Mouse (Mus musculus) right cerebral cortex, postnatal 14 days (tissue): ENCODE results near the gene 1110032A03Rik.

ENCODE experiments used
- DNase-seq: peaks from one replicate; pipeline ENCODE4 v3.0.0; 2022

The 1110032A03Rik gene

DNA sequence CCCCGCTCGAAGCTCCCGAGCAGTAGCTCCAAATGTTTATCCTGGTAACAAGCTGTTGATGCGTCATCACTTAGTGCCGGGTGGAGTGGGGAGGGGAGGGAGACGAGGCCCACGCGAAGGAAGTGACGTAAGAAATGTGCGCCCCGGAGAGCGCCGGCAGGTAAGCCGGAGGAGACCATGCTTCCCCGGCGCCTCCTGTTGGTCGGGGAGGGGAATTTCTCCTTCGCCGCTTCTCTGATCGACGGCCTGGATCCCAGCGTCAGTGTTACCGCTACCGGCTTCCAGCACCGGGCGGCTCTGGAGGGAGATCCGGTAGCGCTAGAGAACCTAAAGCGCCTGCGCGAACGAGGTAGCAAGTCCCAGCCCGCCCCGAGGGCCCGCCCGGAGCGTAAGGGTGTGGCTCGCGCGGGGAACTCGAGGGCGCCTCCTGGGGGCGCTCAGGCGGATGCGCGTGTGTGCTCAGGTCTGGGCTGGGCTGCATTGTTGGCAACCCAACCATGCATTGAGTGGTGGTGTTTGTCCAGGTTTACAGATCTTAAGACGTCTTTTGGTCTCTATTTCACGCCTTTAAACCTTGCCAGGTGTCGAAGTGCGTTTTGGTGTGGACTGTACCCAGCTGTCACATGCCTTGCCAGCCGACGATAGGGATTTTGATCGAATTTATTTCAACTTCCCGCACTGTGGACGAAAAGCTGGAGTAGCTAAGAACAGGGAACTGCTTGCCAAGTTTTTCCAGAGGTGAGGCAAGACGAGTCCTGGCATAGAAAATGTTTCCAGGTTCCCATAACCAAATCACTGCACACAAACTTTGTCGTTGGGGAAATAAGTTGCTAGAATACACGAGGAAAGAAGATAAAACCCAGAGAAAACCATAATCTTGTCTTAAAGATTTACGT lies 7.0 kb downstream of the 1110032A03Rik start, which contains the start of gene Fdxacb1:
Fdxacb1 (plus strand) TSS at position 130 of the 896 bp plus-strand sequence.
- DNase-seq = peak; percentile 97

DNA sequence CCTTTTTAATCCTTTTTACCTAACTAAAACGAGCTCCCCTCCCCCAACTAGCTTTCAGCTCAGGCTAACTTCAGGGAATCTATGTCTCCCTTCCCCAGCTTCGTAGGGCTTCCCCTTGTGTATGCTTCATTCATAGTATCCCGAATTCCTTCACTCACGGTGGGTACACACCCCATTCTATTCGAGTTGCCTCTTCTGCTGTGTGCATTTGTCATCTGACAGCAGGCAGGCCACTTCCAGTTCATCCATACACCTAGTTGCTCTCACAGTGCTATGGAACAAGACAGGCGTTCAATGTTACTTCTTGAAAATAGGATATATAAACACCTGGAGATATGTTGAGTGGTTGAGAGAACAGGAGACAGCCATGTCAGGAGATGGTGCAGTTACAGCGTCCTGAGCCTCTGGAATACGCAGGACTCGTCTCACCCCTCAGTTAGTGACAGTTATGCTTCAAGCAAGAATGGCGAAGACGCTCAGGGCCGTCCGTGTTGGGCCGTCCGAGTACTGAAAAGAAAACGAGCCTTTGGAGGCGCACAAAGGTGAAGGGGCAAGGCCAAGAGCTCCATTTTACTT lies 7.7 kb downstream of the 1110032A03Rik start:
- no peak for DNase-seq

DNA sequence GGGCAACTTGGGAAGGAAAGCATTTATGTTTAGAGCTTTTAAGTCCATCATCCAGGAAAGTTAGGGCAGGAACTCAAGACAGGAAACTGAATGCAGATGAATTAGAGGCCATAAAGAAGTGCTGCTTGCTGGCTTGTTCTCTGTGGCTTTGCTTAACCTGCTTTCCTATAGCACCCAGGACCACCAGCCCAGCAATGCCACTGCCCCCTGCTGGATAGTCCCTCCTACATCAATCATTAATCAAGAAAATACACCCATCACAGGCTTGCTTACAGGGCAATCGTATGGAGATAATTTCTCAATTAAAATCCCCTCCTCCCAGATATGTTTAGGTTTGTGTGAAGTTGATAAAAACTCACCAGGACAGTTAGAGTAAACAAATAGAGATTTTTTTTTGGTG lies 12.0 kb downstream of the 1110032A03Rik start:
- no peak for DNase-seq

DNA sequence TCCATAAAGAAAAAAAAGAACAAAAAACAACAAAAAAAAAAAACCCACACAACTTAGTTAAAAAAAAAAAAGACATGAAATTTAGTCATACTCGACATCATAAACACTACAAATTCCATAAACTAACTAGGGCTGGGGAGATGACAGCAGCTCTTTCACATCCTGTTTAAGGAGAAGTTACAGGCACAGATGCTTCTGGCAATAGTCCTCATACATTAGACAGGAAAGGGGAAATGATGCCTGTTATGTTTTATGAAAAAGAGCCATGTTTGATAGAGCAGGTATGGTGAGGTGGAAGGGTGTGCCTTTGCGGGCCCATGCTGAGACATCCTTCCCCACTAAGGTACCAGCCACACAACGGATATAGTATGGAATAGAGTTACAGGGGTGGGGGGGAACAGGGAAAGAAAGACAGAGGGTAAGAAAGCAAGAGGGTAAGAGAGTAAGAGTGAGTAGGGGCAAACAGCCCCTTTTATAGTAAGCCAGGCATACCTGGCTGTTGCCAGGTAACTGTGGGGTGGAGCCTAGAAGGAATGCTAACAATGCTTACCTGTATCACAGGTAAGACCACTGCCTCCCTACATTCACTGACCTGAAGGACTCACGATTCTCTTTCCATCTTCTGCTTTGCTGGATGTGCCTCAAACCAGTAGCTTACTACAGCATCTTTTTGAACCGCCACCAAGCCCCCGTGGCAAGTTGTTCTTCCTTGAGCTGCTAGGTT lies 13.6 kb downstream of the 1110032A03Rik start:
- no peak for DNase-seq

DNA sequence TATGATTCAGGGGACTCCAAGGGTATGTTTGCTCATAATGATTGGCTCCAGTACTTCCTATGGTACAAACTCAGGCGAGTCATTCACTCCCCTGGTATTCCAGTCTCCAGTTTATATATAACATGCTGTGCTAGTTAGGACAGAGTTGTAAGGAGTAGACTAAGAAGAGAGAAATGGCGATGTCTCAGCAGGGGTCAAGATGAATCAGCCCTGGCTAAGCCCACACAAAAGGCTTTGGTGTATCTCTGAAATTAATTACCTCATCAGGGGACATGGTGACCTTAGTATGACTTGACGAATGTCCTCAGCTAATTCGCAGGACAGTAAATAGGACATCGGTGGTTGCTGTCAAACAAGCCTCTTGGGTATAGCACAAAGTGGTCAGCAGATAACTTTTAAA lies 18.6 kb downstream of the 1110032A03Rik start:
- DNase-seq = no peak

DNA sequence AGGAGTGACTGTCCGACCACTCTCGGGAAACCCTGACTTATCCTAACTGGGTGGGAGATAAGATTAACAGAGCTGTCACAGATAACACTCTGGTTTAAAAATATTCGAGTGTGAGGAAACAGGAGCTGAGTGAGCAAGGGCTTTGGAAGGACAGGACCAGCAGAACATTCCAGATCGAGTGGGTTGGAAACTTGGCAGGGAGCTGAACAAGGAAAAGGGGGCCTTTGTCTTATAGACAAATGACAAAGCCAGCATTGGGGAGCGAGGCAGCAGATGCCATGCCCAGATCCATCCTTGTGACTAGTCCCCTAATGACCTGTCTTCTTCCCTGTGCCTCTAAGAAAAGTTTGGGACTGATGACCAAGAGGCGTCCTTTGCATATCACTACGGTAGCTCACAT lies 21.4 kb downstream of the 1110032A03Rik start:
- no peak for DNase-seq

DNA sequence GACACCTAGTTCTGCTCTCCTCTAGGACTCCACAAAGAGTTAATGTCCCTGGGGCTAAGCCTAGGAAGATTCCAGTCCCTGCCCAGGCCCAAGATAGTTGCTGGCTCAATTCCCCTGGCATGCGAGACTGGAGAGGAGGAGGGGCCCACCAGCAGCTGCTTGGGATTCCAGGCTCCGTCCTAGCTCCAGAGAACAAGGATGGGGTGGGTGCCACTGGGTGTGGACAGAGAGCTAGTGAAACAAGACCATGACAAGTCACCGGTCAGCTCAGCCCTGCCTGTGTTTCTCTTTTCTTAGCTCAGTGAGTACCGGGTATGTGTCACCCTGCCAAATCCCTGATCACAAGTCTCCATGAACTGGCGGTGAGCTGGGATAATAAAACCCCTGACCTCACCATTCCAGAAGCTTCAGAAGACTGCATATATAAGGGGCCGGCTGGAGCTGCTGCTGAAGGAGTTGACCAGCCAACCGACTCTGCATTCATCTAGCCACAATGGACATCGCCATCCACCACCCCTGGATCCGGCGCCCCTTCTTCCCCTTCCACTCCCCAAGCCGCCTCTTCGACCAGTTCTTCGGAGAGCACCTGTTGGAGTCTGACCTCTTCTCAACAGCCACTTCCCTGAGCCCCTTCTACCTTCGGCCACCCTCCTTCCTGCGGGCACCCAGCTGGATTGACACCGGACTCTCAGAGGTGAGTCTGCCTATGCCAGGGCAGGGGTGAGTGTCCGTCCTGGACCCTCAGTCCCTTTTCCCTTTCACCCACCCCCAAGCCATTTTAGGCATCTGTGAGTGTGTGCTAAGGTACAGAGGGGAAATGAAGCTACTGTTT lies 22.3 kb downstream of the 1110032A03Rik start:
- DNase-seq = peak; percentile 57

DNA sequence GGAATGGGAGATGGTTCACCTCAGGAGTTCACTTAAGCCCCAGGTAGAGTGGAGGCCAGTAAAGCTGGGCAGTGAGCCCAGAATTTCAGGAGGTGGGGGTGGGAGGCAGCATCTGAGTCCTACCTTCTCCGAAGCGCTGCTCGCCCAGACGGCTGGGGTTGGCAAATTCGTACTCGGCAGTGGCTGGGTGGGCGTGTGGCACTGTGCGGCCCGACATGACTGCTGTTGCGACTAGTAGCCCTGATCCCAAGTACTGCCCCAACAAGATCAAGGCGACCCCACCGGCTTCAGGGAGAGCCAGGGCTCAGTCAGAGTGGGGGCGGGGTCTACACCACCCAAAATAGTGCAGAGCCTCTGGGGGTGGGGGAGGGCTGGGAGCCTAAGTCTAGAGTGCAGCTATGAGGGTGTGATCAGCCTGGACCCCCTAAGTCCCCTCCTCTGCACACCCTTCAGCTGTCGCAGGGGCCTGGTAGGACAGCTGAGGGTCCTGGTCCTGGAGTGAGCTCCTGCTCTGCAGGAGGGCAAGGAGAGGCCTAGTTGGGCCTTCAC lies 23.2 kb downstream of the 1110032A03Rik start, which contains the start of gene Hspb2:
Hspb2 (minus strand) TSS at position 301 of the 549 bp plus-strand sequence.
- DNase-seq = peak; percentile 33

DNA sequence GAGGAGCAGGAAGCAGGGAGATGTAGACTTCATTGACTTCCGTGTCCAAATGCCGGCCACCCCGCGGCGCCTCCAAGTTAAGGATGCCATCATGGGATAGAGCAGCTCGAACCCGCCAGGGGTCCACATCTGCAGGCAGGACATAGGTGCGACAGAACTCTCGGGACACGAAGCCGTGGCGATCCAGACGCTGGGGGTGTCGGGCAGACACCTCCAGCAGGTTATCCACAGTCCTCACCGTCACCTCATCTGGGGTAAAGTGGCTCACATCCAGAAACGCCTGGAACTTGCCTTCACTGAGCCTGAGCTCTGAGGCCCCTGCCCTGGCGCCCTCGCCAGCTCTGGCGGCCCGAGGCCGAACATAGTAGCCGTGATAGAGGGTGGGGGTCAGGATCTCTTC lies 24.0 kb downstream of the 1110032A03Rik start, which contains the start of gene Cryab:
Cryab (plus strand) TSS at position 3 of the 400 bp plus-strand sequence.
- no peak for DNase-seq

DNA sequence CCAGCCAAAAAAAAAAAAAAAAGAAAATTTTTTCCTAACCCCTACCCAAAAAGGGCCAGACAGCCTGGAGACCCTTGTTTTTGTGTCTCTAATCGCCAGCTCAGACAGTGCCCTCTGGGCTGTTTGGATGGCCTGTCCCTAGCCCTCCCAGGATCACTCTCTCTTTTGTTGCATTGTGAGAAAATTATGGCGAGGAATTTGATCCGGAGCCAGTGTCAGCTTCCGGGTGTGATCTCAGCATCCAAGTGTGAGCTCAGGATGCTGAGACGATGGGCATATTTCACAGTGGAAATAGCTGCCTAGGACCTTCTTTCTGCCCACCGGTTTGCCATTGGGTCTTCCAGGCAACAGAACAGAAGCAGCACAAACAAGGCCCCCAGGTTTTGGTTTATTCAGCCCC lies 24.6 kb downstream of the 1110032A03Rik start:
- no peak for DNase-seq

DNA sequence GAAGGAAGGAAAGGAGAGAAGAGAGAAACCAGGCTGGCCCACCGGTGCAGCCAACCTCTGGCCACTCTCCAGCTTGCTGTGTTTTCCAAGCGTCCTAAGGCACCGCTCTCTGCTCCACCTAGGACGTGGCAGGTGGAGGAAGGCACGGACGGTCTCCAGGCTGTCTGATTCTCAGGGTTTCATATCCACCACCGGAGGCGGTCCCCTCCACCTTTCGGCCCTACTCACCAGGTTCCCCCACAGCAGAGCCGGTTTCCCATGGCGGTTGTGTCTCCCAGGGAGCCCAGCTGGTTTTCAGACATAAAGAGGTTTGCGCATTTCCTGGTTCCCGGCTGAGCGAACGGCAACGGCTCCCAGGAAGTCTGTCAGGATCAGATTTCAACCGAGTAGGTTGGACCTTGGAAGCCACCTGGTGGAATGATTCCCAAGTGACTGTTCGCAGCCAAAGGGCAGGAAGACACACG lies 29.1 kb downstream of the 1110032A03Rik start, which contains the start of gene 2310030G06Rik:
2310030G06Rik (minus strand) TSS at position 323 of the 464 bp plus-strand sequence.
- DNase-seq = no peak

DNA sequence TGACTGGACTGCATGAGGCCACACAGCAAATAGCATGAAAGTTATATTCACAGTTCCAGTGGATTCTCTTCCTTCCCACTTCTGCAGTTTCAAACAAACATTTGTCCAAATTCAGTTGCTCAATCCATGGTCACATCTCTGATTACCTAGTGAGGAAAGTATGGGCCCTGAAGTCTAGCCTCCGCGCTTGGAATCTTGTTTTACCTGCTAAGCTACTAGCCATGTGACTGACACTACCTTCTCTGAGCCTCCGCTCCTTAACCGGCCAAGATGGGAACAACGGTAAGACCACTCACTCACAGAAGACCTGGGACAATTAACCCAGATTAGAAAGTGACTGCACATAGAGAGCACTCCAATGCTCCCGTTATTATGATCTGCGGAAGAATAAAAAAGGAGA lies 29.5 kb downstream of the 1110032A03Rik start:
- DNase-seq = no peak

DNA sequence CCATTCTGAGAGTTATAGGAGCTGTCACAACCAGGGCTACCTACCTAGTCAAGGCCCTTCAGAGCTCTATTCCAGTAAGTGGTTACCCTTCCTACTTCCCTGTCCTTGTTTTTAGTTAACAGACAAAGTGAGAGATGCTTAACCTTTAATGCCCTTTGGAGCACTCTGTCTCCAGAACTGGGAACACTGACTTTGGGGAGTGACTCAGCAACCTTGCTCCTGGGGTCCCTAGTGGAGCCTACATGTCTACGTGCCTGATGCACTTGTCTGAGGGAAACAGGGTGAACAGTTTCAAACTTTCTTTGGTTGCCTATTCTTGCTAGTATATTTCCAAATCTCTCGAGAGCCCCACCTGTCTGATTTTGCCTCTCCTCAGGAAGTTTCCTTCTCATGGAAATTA lies 32.6 kb downstream of the 1110032A03Rik start:
- DNase-seq = no peak

DNA sequence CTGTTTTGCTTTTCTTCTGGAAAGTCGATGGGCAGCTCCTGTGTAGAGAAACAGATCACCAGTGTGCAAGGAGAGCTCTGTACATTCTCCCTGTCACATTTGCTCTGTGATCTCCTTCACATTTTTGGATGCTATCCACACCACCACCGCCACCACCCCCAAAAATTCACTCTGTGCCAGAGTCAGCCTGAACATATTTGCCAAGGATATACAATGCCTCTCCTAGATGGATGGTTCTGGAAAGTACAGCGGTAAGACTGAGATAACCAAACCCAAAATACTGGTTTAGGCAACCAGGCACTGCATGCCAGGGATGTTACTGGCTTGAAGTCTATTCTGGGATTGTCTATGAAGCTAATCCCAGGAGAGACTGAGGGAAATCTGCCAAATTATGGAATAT lies 33.1 kb downstream of the 1110032A03Rik start:
- no peak for DNase-seq

DNA sequence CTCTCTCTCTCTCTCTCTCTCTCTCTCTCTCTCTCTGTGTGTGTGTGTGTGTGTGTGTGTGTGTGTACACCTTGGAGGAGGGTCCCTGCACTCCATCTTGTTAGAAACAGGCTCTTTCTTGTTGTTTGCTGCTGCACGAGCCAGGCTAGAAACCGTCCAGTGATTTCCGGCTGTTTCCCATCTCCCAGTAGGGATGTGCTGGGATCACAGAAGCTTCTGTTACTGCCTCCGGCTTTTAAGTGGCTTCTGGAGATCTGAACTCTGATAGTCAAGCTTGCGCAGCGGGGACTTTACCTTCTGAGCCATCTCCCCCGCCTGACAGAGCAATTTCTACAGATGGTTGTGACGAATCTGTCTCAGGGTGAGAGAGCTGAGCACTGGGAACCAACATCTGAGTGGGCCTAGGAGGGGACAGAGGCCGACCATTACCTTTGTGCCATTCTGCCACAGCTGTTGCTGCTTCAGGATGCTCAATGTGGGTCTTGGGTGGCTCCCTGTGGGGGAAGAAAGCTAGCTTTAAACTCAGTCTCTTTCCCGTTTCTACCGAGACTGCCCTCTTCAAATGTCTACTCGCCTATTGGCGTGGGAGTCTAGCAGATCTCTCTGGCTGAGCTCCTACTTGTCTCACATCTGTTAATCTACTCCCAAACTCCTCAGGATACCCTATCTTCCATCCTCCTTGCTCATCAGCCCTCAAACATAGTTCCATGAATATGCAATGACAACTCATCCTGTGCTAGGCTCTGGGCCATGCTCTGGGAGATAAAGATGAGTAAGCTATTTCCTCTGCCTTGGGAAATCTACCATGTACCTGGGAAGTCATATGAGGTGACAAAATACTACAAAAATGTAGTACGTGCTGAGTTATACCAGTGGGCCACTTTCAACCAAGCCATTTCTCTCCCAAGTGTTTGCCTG lies 34.2 kb downstream of the 1110032A03Rik start:
- DNase-seq = no peak

DNA sequence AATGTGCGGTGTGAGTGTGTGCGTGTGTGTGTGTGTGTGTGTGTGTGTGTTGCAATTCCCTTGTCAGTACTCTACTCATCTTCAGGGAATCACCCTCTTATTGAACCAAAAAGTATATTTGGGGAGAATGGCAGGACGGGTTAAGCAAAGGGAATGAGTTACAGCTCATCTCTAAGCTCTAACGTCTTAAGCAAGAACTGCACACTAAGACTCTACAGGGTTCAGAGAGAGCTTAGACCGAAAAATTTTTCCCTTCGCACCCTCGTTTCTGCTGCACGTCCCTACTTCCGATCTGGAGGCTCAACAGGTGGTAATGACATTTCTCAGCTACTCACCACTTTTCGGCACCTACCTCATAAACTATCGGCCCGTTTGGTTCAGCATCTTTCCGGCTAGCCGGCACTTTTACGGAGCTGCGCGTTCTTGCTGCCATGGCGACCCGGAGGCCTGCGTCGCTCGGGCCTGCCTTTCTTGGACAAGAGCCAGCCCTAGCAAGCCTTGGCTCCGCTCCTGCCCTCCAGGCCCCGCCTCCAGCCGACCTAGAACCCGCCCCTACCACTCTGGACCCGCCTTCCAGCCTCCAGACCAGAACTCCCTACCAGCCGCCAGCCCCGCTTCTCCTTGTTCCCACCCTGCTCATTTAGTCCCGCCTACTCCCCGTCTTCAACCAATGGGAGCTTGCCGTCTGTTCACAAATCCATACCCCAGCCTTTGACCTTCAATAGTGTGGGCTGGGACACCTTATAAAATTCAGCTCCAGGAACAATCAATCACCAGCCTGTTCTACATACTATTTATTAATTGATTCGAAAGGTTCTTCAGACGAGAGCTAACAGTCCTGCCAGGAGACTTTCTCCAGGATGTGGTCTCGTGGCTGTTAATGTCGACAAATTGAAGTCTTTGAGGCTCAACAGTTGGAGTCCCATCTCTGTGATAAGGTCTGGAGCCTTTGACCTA lies 36.1 kb downstream of the 1110032A03Rik start, which contains the start of gene Dixdc1:
Dixdc1 (minus strand) TSS at position 604 of the 957 bp plus-strand sequence.
- DNase-seq = peak; percentile 88

DNA sequence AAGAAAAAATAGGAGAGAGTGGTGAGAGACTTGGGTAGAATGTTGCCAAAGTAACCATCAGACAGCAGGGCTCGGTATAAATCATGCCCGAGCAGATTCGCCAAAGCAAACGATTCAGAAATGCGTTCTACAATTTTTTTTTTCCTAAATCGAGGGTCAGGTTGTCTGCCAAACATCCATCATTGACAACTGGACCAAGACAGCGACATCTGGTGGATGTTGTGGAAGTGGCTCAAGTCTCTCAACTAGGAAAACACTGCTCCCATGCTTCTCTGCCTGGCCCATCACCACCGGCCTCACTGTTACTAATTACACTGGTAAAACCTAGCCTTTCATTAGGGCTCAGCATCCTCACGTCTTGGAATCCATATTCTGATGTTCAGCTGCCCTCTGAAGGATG lies 40.3 kb downstream of the 1110032A03Rik start:
- no peak for DNase-seq

DNA sequence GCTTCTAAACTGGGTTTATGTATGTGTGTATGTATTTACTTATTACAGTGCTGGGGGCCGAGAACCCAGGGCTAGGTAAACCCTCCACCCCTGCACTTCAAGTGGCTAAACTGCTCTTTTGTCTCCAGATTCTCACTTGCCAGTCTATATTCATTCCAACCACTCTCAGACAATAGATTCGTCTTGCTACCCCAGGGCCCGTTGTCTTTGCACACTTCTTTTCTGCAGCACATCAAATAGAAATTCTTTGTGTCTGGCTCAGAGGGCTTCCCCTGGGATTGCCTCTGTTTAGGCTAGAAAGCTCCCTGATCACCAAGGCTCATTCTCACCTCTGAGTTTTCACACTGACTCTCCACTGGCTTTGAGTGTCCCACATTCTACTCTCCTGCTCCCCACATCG lies 42.8 kb downstream of the 1110032A03Rik start:
- no peak for DNase-seq

DNA sequence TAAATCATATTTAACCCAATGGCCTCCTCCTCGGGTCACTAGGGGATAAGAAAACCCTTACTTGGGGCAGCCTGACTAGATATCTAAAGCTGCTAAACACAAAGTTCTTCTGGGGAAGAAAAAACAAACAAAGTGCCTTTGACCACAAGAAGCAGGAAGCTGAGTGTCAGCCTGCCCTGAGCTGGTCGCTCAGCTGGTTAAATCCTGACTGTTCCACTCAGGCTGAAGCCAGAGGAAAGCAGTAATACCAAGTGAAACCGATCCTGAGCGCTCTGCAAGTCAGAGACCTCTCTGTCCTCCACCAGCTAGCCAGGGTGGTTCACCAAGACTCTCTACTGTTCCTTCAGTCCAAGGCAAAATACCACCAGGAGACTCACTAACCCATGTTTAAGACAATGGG lies 45.7 kb downstream of the 1110032A03Rik start:
- no peak for DNase-seq
